Mouse (Mus musculus): Measurements from ENCODE around the gene Rfx1. TPM values are rescaled to one million over a fixed set of nuclear protein-coding genes. Genes with fewer than 3 reads are reported as not detected.

Rfx1 gene
- total and polyA plus RNA-seq, 2 experiments from 2014 or later, result 6.2 to 31.2 TPM

DNA sequence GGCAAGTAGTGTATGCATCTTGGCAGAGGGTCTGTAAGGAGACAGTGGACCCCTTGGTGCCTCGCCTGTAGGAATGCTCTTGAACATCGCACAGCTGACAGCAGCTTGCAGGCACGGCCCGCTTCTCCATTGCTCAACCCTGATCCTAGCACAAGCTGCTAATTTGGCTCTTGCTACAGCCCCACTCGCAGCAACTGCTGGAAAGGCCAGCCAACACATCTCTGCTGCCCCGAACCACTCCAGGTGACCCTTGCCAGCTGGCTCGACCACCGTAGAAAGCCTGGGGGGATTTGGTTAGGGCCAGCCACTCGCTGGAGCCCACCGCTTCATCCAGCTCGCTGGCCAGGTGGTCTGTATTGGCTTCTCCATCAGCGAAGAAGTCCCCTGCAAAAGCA lies 23.7 kb upstream of the Rfx1 start:
- ATAC-seq, result no peak
- WGBS, result 39% methylated on average over 12 of the region's 12 CpGs

GRCm38 (mm10) chr8:84044103-84044502 lies 22.5 kb upstream of the Rfx1 start:
- peaks cover 34% of the 10 kb centered on the region for H3K27me3 ChIP-seq (ENCODE audit: insufficient read depth, low read length)
- H3K4me2 ChIP-seq (ENCODE audit: low read depth), result no peak overlapping the region
- ATAC-seq, result no peak
- H3K4me3 ChIP-seq (ENCODE audit: low read depth, low read length), result no peak overlapping the region
- TF ChIP-seq CTCF (IDR thresholded peaks at IDR 0.05; ENCODE audit: low read depth), result no peak
- no peaks in the 10 kb centered on the region for H3K36me3 ChIP-seq (ENCODE audit: insufficient read depth)
- no peaks in the 10 kb centered on the region for H3K9me3 ChIP-seq (ENCODE audit: low read length)
- H3K4me1 ChIP-seq (ENCODE audit: insufficient read depth), result peaks cover 6% of the 10 kb centered on the region; the same call in 1 of the 2 replicates
- DNase-seq, result no peak
- 13% methylated on average over 7 of the region's 7 CpGs for WGBS
- no peak overlapping the region for H3K27ac ChIP-seq (ENCODE audit: low read depth, low read length)
- H3K9ac ChIP-seq, result no peak overlapping the region

More for the DNA sequence above, 23.7 kb upstream of the Rfx1 start:
- H3K4me2 ChIP-seq (ENCODE audit: low read depth), result no peak overlapping the region
- no peak for TF ChIP-seq CTCF (IDR thresholded peaks at IDR 0.05; ENCODE audit: low read depth)
- H3K27me3 ChIP-seq (ENCODE audit: insufficient read depth, low read length), result peaks cover 34% of the 10 kb centered on the region
- no peak overlapping the region for H3K9ac ChIP-seq
- H3K27ac ChIP-seq (ENCODE audit: low read depth, low read length), result no peak overlapping the region
- H3K36me3 ChIP-seq (ENCODE audit: insufficient read depth), result no peaks in the 10 kb centered on the region
- no peaks in the 10 kb centered on the region for H3K9me3 ChIP-seq (ENCODE audit: low read length)
- DNase-seq, result no peak
- peaks cover 6% of the 10 kb centered on the region; the same call in 1 of the 2 replicates for H3K4me1 ChIP-seq (ENCODE audit: insufficient read depth)
- H3K4me3 ChIP-seq (ENCODE audit: low read depth, low read length), result no peak overlapping the region

DNA sequence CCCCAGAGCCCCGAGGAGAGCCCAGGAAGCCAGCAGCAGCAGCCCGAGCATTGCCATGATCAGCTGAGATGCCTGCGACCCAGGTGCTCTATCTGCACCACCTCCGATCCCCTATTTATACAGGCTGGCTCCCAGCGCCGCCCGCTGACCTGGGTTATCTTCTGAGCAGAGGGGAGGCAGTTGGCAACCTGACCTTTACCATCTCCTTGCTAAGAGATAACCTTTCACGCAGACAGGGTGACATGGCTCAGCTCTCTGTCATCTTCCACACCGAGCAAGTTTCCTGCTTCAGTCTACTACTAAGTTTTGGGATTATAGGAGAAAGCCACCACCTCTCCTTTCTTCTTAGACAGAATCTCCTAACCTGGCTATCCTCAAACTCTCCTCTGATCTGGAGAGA lies 21.7 kb upstream of the Rfx1 start, which contains the start of gene Rln3:
Gene Rln3 (minus strand): TSS at position 101 of the 400 bp plus-strand sequence.
- WGBS, result 11% methylated on average over 9 of the region's 9 CpGs
- Histone ChIP-seq H3K4me2 (ENCODE audit: low read depth) (no peak within 1 kb of the TSS), H3K4me1 (ENCODE audit: insufficient read depth) (peaks cover 6% of the 10 kb centered on the region; the same call in 1 of the 2 replicates), H3K27ac (ENCODE audit: low read depth, low read length) (no peak within 1 kb of the TSS), H3K9me3 (ENCODE audit: low read length) (no peaks in the 10 kb centered on the region), H3K4me3 (ENCODE audit: low read depth, low read length) (no peak within 1 kb of the TSS), H3K9ac (no peak within 1 kb of the TSS), H3K27me3 (ENCODE audit: insufficient read depth, low read length) (peaks cover 34% of the 10 kb centered on the region), H3K36me3 (ENCODE audit: insufficient read depth) (no peaks in the 10 kb centered on the region)
- DNase-seq, result no peak
- ATAC-seq, result no peak
- no peak for TF ChIP-seq CTCF (IDR thresholded peaks at IDR 0.05; ENCODE audit: low read depth)

- H3K9ac ChIP-seq, result no peak overlapping the region
- DNase-seq, result no peak
- H3K4me2 ChIP-seq (ENCODE audit: low read depth), result no peak overlapping the region
- H3K9me3 ChIP-seq (ENCODE audit: low read length), result no peaks in the 10 kb centered on the region
- no peak overlapping the region for H3K4me3 ChIP-seq (ENCODE audit: low read depth, low read length)
- 80% methylated on average over 3 of the region's 3 CpGs for WGBS
- H3K4me1 ChIP-seq (ENCODE audit: insufficient read depth), result peaks cover 6% of the 10 kb centered on the region; the same call in 1 of the 2 replicates
- no peak for ATAC-seq
- no peak for TF ChIP-seq CTCF (IDR thresholded peaks at IDR 0.05; ENCODE audit: low read depth)
- H3K27me3 ChIP-seq (ENCODE audit: insufficient read depth, low read length), result peaks cover 34% of the 10 kb centered on the region
- no peak overlapping the region for H3K27ac ChIP-seq (ENCODE audit: low read depth, low read length)
- H3K36me3 ChIP-seq (ENCODE audit: insufficient read depth), result no peaks in the 10 kb centered on the region
Measured at GRCm38 (mm10) chr8:84046505-84046904, 20.1 kb upstream of the Rfx1 start.

- no peak overlapping the region for H3K9ac ChIP-seq
- no peak overlapping the region for H3K27ac ChIP-seq (ENCODE audit: low read depth, low read length)
- no peaks in the 10 kb centered on the region for H3K9me3 ChIP-seq (ENCODE audit: low read length)
- no peak overlapping the region for H3K4me2 ChIP-seq (ENCODE audit: low read depth)
- H3K4me1 ChIP-seq (ENCODE audit: insufficient read depth), result no peaks in the 10 kb centered on the region
- no peak for TF ChIP-seq CTCF (IDR thresholded peaks at IDR 0.05; ENCODE audit: low read depth)
- WGBS, result 80% methylated on average over 5 of the region's 5 CpGs
- ATAC-seq (no peak), DNase-seq (no peak)
- no peaks in the 10 kb centered on the region for H3K36me3 ChIP-seq (ENCODE audit: insufficient read depth)
- H3K4me3 ChIP-seq (ENCODE audit: low read depth, low read length), result no peak overlapping the region
- peaks cover 23% of the 10 kb centered on the region for H3K27me3 ChIP-seq (ENCODE audit: insufficient read depth, low read length)
Measured at GRCm38 (mm10) chr8:84048171-84048570, 18.5 kb upstream of the Rfx1 start.

DNA sequence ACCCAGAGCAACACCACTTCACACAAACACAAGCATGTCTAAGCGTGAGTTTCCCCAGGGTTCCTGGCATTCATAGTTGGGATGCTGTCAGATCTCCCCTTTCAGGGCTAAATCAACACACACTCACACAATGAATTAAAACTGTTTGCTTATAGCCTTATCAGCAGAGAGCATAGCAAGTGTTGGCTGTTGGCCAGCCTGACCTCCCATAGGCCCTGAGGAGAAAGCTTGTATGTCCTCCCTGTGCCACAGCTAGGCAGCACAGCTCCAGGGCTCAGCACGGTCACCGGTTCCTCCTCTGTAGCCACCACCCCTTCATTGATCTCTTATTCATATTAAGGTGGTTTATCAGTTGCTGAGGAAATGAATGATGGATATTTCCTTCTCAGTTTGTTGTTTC lies 13.9 kb upstream of the Rfx1 start:
- H3K9me3 ChIP-seq (ENCODE audit: low read length), result no peaks in the 10 kb centered on the region
- 65% methylated on average over 3 of the region's 3 CpGs for WGBS
- H3K4me3 ChIP-seq (ENCODE audit: low read depth, low read length), result no peak overlapping the region
- no peak for ATAC-seq
- H3K36me3 ChIP-seq (ENCODE audit: insufficient read depth), result no peaks in the 10 kb centered on the region
- no peak overlapping the region for H3K27ac ChIP-seq (ENCODE audit: low read depth, low read length)
- TF ChIP-seq CTCF (IDR thresholded peaks at IDR 0.05; ENCODE audit: low read depth), result no peak
- no peaks in the 10 kb centered on the region for H3K27me3 ChIP-seq (ENCODE audit: insufficient read depth, low read length)
- H3K9ac ChIP-seq, result no peak overlapping the region
- no peak for DNase-seq
- no peak overlapping the region for H3K4me2 ChIP-seq (ENCODE audit: low read depth)
- no peaks in the 10 kb centered on the region for H3K4me1 ChIP-seq (ENCODE audit: insufficient read depth)

GRCm38 (mm10) chr8:84053229-84053628 lies 13.4 kb upstream of the Rfx1 start:
- WGBS, result 94% methylated on average over 5 of the region's 5 CpGs

More at GRCm38 (mm10) chr8:84053229-84053628, 13.4 kb upstream of the Rfx1 start:
- no peak overlapping the region for H3K27ac ChIP-seq (ENCODE audit: low read depth, low read length)
- no peak overlapping the region for H3K4me2 ChIP-seq (ENCODE audit: low read depth)
- no peaks in the 10 kb centered on the region for H3K27me3 ChIP-seq (ENCODE audit: insufficient read depth, low read length)
- no peaks in the 10 kb centered on the region for H3K4me1 ChIP-seq (ENCODE audit: insufficient read depth)
- no peaks in the 10 kb centered on the region for H3K9me3 ChIP-seq (ENCODE audit: low read length)
- TF ChIP-seq CTCF (IDR thresholded peaks at IDR 0.05; ENCODE audit: low read depth), result no peak
- no peak overlapping the region for H3K9ac ChIP-seq
- no peak for ATAC-seq
- no peak for DNase-seq
- H3K4me3 ChIP-seq (ENCODE audit: low read depth, low read length), result no peak overlapping the region
- no peaks in the 10 kb centered on the region for H3K36me3 ChIP-seq (ENCODE audit: insufficient read depth)
